Mouse (Mus musculus): ENCODE results near the gene Plekhg3. TPM values are rescaled to one million over a fixed set of nuclear protein-coding genes. Genes with fewer than 3 reads are reported as not detected.

The Plekhg3 gene
- polyA plus RNA-seq, 1 experiment from 2014 or later = 8.8 TPM

DNA sequence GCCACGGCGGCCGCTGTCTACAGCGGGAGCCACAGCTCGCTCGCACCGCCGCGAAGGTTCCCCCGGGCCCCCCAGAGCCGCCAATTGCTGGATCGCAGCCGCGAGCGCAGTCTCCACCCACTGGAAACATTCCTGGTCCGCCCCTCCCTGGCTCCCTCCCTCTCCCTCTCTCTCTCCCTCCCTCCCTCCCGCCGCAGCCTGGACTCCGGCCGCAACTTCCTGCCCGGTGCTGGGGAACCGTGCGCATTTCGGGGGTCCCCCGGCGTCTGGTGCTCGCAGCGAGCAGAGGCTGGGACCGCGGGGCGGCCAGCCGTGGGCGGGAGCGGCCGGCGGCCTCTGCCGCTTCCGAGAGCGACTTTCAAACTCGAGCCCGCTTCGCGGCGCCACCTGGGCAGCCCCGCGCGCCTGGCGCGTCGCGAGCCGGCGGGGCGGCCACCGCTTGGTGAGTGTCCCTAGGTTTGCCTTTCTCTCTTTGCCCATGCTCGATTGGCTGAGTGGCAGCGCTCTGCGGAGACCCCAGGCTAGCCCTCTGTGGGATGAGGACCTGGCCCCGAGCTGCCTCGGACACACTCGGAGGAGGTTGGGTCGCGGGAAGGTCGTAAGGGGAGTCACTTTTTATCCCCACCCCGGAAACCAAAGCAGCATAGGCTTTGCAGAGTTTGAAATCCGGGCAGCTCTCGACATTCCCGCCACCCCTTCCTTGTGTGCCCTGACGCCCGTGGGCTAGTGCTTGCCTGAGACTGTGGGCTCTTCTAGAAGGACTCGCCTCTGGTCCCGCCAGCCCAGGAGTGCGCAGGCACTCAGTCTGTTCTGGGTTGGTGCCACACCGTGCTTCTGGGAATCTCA is 2.9 kb downstream of the Plekhg3 start:
- no peaks in the 10 kb centered on the region for H3K36me3 ChIP-seq (ENCODE audit: control insufficient read depth, insufficient read depth, low read length)
- H3K4me2 ChIP-seq (ENCODE audit: low read depth, low read length) = peak overlapping the region; percentile 93
- 1% methylated on average over 72 of the region's 74 CpGs for WGBS
- ATAC-seq = peak; percentile 91
- H3K27me3 ChIP-seq (replicated peaks; ENCODE audit: control insufficient read depth, insufficient read depth, low read length) = no peaks in the 10 kb centered on the region
- H3K4me3 ChIP-seq (ENCODE audit: low read length) = peak overlapping the region; percentile 77
- peak overlapping the region; percentile 97 for H3K27ac ChIP-seq (ENCODE audit: low read length)
- peak overlapping the region; percentile 91 for H3K9ac ChIP-seq (ENCODE audit: low read depth, low read length)
- no peaks in the 10 kb centered on the region; the same call in 1 of the 2 replicates for H3K9me3 ChIP-seq (ENCODE audit: control insufficient read depth, low read length)
- H3K4me1 ChIP-seq (ENCODE audit: control insufficient read depth, insufficient read depth, low read length) = peaks cover 39% of the 10 kb centered on the region

DNA sequence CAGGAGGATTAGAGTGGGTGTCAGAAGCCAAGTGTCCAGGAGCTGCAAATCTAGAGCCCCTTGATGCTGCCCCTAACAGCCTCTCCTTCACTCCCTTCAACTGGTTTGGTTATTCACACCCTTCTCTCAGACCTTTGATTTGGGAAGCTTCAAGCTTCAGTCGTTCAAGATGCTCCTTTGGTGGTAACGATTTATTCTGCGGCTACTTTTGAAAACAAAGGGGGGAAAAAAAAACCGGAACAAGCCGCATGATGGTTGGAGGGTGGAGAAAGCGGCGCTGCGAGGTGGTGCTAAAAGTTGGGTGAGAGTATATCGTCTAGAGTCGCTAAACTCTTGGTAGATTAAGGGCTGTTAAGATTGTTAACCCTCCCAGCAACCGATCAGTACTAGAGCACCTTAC is 3.5 kb downstream of the Plekhg3 start:
- ATAC-seq = no peak
- Histone ChIP-seq H3K36me3 (ENCODE audit: control insufficient read depth, insufficient read depth, low read length) (no peaks in the 10 kb centered on the region), H3K27ac (ENCODE audit: low read length) (peak overlapping the region; percentile 97), H3K4me1 (ENCODE audit: control insufficient read depth, insufficient read depth, low read length) (peaks cover 32% of the 10 kb centered on the region), H3K9me3 (ENCODE audit: control insufficient read depth, low read length) (no peaks in the 10 kb centered on the region; the same call in 1 of the 2 replicates), H3K4me2 (ENCODE audit: low read depth, low read length) (peak overlapping the region; percentile 93), H3K4me3 (ENCODE audit: low read length) (peak overlapping the region; percentile 77), H3K27me3 (replicated peaks; ENCODE audit: control insufficient read depth, insufficient read depth, low read length) (no peaks in the 10 kb centered on the region), H3K9ac (ENCODE audit: low read depth, low read length) (peak overlapping the region; percentile 91)
- WGBS = 3% methylated on average over 11 of the region's 11 CpGs

DNA sequence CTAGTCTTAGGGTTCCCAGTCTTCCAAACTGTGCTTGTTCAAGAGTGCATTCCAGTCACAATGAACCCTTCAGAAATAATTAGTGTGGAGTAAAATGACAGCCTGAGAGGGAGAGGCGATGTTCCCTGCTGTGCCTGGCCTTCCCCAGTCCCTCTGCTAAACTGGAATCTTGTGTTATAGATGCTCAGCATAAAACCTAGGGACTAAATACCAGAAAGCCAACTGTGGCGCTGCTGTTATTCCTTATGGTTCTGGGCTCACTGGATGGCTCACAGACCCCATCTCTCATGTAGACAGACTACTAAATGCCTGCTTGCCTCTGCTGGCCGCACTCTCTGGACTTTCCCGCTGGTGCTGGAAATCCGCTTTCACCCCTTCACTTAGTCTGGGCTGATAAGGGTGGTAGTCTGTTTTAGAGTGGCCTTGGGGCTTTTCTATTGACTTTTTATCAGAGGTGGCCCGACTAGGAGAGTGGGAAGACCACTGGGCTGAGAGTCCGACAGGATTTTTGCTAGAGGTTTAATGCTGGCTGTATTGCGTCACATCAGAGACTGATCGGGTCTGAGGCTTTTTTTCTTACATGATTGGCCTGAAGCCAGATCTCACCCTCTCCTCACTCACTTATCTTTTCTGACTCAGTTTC is 4.1 kb downstream of the Plekhg3 start:
- peak overlapping the region; percentile 77 for H3K4me3 ChIP-seq (ENCODE audit: low read length)
- peak overlapping the region; percentile 91 for H3K9ac ChIP-seq (ENCODE audit: low read depth, low read length)
- H3K4me2 ChIP-seq (ENCODE audit: low read depth, low read length) = peak overlapping the region; percentile 93
- no peaks in the 10 kb centered on the region for H3K36me3 ChIP-seq (ENCODE audit: control insufficient read depth, insufficient read depth, low read length)
- WGBS = 11% methylated on average over 9 of the region's 9 CpGs
- peak overlapping the region; percentile 97 for H3K27ac ChIP-seq (ENCODE audit: low read length)
- H3K27me3 ChIP-seq (replicated peaks; ENCODE audit: control insufficient read depth, insufficient read depth, low read length) = no peaks in the 10 kb centered on the region
- ATAC-seq = no peak
- H3K9me3 ChIP-seq (ENCODE audit: control insufficient read depth, low read length) = no peaks in the 10 kb centered on the region; the same call in 1 of the 2 replicates
- H3K4me1 ChIP-seq (ENCODE audit: control insufficient read depth, insufficient read depth, low read length) = peaks cover 31% of the 10 kb centered on the region

DNA sequence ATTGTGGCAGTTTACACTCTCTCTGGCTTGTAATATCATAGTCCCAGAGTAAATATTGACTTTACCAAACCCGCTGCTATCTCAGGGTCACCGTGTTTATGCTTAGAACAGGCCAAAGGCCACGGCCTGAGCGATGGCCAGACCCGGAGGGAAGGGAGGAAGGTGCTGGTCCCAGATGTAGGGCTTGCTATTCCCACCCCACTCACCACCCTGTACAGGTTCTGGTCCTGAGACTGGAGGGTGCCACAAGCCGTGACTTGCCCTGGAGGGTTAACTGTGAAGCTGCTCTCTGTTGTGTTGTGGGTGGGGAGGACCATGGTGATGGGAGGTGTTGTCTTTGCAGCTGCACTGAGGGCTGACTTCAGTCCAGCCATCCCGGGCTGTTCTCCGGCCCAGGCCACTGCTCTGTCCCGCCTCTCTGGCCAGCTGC is 4.8 kb downstream of the Plekhg3 start:
- 34% methylated on average over 9 of the region's 9 CpGs for WGBS
- ATAC-seq = no peak
- H3K4me1 ChIP-seq (ENCODE audit: control insufficient read depth, insufficient read depth, low read length) = peaks cover 31% of the 10 kb centered on the region

DNA sequence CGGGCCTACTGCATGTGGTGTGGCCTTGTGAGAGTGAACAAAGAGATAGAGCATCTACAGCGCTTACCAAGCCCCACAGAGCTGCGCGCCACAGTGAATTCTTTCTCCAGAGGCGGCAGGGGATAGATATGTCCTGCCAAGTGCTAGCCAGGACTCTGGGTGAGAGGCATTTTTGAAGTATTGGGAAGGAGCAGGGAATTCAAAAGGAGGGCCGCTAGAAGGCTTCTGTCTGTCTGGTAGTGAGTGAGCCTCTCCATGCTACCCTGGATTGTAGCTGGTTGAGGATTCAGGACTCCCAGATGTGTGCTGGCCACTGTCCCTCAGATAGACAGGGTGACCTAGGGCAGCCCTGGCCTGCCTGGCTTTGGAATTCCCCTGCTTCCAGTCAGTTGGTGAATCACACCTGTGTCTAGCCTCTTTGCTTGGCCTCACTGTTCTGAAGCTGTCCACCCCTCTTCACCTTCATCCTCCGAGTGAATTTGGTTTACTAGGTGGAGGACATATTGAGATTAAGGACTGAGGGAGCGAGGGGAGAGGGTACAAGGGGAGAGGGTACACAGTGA is 6.0 kb downstream of the Plekhg3 start:
- peak overlapping the region; percentile 25; the same call in 1 of the 2 replicates for H3K27ac ChIP-seq (ENCODE audit: low read length)

More for the DNA sequence above, 4.8 kb downstream of the Plekhg3 start:
- Histone ChIP-seq H3K27me3 (replicated peaks; ENCODE audit: control insufficient read depth, insufficient read depth, low read length) (no peaks in the 10 kb centered on the region), H3K4me2 (ENCODE audit: low read depth, low read length) (peak overlapping the region; percentile 93), H3K9ac (ENCODE audit: low read depth, low read length) (peak overlapping the region; percentile 91), H3K27ac (ENCODE audit: low read length) (peak overlapping the region; percentile 49), H3K9me3 (ENCODE audit: control insufficient read depth, low read length) (no peaks in the 10 kb centered on the region; the same call in 1 of the 2 replicates), H3K4me3 (ENCODE audit: low read length) (peak overlapping the region; percentile 77), H3K36me3 (ENCODE audit: control insufficient read depth, insufficient read depth, low read length) (no peaks in the 10 kb centered on the region)

DNA sequence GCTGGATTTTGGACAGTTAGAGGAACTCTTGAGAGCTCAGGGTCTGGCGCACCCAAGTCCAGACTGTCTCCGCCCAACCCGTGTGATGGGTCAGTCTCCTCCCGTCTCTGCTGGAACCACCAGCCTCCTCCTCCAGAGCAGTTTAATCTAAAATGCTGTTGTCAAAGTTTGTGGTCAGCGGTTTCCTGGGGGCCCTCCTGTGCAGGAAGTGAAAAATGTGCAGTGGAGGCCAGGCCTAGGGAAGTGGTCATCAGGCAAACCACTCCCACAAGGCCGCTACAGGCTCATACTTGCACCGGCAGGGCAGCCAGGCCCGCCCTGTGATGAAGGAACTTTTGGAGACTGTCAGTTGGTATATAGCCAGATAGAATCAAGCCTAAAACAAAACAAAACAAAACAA is 6.7 kb downstream of the Plekhg3 start:
- H3K4me2 ChIP-seq (ENCODE audit: low read depth, low read length) = no peak overlapping the region
- WGBS = 75% methylated on average over 8 of the region's 8 CpGs
- ATAC-seq = no peak

More for the DNA sequence above, 6.0 kb downstream of the Plekhg3 start:
- Histone ChIP-seq H3K4me3 (ENCODE audit: low read length) (no peak overlapping the region), H3K4me1 (ENCODE audit: control insufficient read depth, insufficient read depth, low read length) (peaks cover 39% of the 10 kb centered on the region), H3K9ac (ENCODE audit: low read depth, low read length) (peak overlapping the region; percentile 38), H3K4me2 (ENCODE audit: low read depth, low read length) (0 out of 2 replicates have a peak overlapping the region, but pooled peaks have one; percentile 20), H3K9me3 (ENCODE audit: control insufficient read depth, low read length) (no peaks in the 10 kb centered on the region; the same call in 1 of the 2 replicates), H3K36me3 (ENCODE audit: control insufficient read depth, insufficient read depth, low read length) (no peaks in the 10 kb centered on the region), H3K27me3 (replicated peaks; ENCODE audit: control insufficient read depth, insufficient read depth, low read length) (no peaks in the 10 kb centered on the region)
- WGBS = 72% methylated on average over 8 of the region's 8 CpGs
- no peak for ATAC-seq

DNA sequence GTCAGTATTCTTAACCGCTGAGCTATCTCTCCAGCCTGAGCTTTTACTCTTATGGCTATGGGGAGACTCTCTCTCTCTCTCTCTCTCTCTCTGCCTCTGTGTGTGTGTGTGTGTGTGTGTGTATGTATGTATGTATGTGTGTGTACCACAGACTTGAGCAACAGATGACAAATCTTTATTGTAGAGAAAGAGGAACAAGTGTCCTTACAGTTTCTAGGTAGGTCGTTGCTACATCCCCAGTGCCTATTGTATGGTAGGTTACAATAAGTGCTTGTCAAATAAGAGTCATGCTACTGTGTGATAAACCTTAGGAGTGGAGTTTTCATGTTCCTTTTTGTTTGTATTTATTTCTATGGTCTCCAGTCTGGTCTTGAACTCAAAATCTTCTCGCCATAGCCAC is 9.5 kb downstream of the Plekhg3 start:
- Histone ChIP-seq H3K4me2 (ENCODE audit: low read depth, low read length) (no peak overlapping the region), H3K27ac (ENCODE audit: low read length) (no peak overlapping the region), H3K4me3 (ENCODE audit: low read length) (no peak overlapping the region), H3K9ac (ENCODE audit: low read depth, low read length) (no peak overlapping the region), H3K4me1 (ENCODE audit: control insufficient read depth, insufficient read depth, low read length) (peaks cover 38% of the 10 kb centered on the region), H3K9me3 (ENCODE audit: control insufficient read depth, low read length) (no peaks in the 10 kb centered on the region; the same call in 1 of the 2 replicates), H3K27me3 (replicated peaks; ENCODE audit: control insufficient read depth, insufficient read depth, low read length) (no peaks in the 10 kb centered on the region), H3K36me3 (ENCODE audit: control insufficient read depth, insufficient read depth, low read length) (no peaks in the 10 kb centered on the region)
- 86% methylated on average over 3 of the region's 3 CpGs for WGBS
- ATAC-seq = no peak

More for the DNA sequence above, 6.7 kb downstream of the Plekhg3 start:
- Histone ChIP-seq H3K4me1 (ENCODE audit: control insufficient read depth, insufficient read depth, low read length) (peaks cover 39% of the 10 kb centered on the region), H3K27ac (ENCODE audit: low read length) (0 out of 2 replicates have a peak overlapping the region, but pooled peaks have one; percentile 12), H3K9me3 (ENCODE audit: control insufficient read depth, low read length) (no peaks in the 10 kb centered on the region; the same call in 1 of the 2 replicates), H3K27me3 (replicated peaks; ENCODE audit: control insufficient read depth, insufficient read depth, low read length) (no peaks in the 10 kb centered on the region), H3K9ac (ENCODE audit: low read depth, low read length) (no peak overlapping the region), H3K4me3 (ENCODE audit: low read length) (no peak overlapping the region), H3K36me3 (ENCODE audit: control insufficient read depth, insufficient read depth, low read length) (no peaks in the 10 kb centered on the region)

DNA sequence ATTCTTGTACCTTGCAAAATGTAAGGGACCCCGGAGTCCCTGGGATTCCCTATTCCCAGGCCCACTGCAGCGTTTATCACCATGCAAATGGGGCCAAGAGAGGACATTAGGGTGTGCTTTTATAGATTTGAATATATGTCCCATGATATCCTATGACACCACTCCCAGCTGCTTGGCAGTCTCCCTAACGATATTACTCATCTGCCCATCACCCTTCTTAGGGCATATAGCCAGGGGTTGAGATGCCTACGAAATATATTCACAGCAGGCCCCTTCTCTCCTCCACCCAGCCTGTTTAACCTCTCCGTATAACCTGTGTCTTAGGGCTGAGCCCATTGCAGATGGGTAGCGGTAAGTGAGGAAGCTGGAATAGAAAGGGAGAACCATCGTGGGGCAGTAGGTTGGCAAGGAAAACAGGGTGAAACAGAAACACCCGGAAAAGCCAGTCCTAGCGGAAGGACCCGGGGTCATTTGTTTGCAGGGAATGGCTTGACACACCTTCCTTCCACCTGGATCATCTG is 10.1 kb downstream of the Plekhg3 start:
- Histone ChIP-seq H3K4me1 (ENCODE audit: control insufficient read depth, insufficient read depth, low read length) (peaks cover 38% of the 10 kb centered on the region), H3K27ac (ENCODE audit: low read length) (no peak overlapping the region), H3K9me3 (ENCODE audit: control insufficient read depth, low read length) (no peaks in the 10 kb centered on the region; the same call in 1 of the 2 replicates), H3K4me2 (ENCODE audit: low read depth, low read length) (no peak overlapping the region), H3K27me3 (replicated peaks; ENCODE audit: control insufficient read depth, insufficient read depth, low read length) (no peaks in the 10 kb centered on the region), H3K36me3 (ENCODE audit: control insufficient read depth, insufficient read depth, low read length) (no peaks in the 10 kb centered on the region), H3K4me3 (ENCODE audit: low read length) (no peak overlapping the region), H3K9ac (ENCODE audit: low read depth, low read length) (no peak overlapping the region)
- WGBS = 63% methylated on average over 10 of the region's 10 CpGs
- no peak for ATAC-seq

DNA sequence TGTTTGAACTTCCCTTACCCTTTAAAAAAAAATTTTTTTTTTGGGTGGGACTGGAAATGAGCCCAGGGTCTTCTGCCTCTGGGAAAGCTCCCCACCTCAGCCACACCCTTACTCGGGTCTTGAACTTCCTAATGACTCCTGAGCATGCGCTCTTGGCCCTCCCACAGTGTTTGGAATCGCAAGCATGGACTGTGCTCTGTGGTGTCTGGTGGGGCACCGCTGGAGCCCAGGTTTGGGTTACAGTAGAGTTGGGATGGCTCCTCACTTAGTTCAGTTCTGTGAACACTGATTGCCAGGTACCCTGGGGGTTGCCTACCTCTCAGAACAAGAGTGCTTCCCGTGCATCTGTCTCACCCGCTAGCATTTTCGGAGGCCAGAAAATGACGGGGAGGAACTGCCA is 10.8 kb downstream of the Plekhg3 start:
- WGBS = 17% methylated on average over 8 of the region's 8 CpGs
- H3K4me2 ChIP-seq (ENCODE audit: low read depth, low read length) = no peak overlapping the region
- no peak overlapping the region for H3K9ac ChIP-seq (ENCODE audit: low read depth, low read length)

More for the DNA sequence above, 10.8 kb downstream of the Plekhg3 start:
- Histone ChIP-seq H3K4me1 (ENCODE audit: control insufficient read depth, insufficient read depth, low read length) (peaks cover 40% of the 10 kb centered on the region), H3K27ac (ENCODE audit: low read length) (no peak overlapping the region), H3K9me3 (ENCODE audit: control insufficient read depth, low read length) (no peaks in the 10 kb centered on the region; the same call in 1 of the 2 replicates), H3K27me3 (replicated peaks; ENCODE audit: control insufficient read depth, insufficient read depth, low read length) (no peaks in the 10 kb centered on the region), H3K36me3 (ENCODE audit: control insufficient read depth, insufficient read depth, low read length) (no peaks in the 10 kb centered on the region), H3K4me3 (ENCODE audit: low read length) (no peak overlapping the region)
- no peak for ATAC-seq
